Mouse (Mus musculus) embryonic facial prominence, embryonic 15.5 days (tissue): ENCODE results near the gene Trp53i13. TPM values are rescaled to one million over a fixed set of nuclear protein-coding genes. Genes with fewer than 3 reads are reported as not detected.

ENCODE experiments used
- ATAC-seq: fragments of 200-750 bp; cut with Nextera tagmentation; 2 replicates; pipeline ENCODE4 v1.8.0; 2017; ENCODE audit warnings: low read depth, moderate TSS enrichment; ENCODE audit not compliant: insufficient number of reproducible peaks, low FRiP score, low TSS enrichment
- H3K27ac ChIP-seq: fragments of 300-500 bp; sonication (generic); replicated peaks from 2 replicates; pipeline ENCODE4 v1.5.1; 2015; ENCODE audit warnings: mild to moderate bottlenecking, inconsistent platforms
- H3K27me3 ChIP-seq: fragments of 300-500 bp; sonication (generic); 2 replicates; pipeline ENCODE4 v1.6.1; 2015; ENCODE audit warnings: inconsistent platforms
- H3K36me3 ChIP-seq: fragments of 300-500 bp; sonication (generic); 2 replicates; pipeline ENCODE4 v1.6.1; 2015; ENCODE audit warnings: mild to moderate bottlenecking, inconsistent platforms
- H3K4me1 ChIP-seq: fragments of 300-500 bp; sonication (generic); 2 replicates; pipeline ENCODE4 v1.6.1; 2015; ENCODE audit warnings: inconsistent platforms
- H3K4me2 ChIP-seq: fragments of 300-500 bp; sonication (generic); replicated peaks from 2 replicates; pipeline ENCODE4 v1.6.1; 2015; ENCODE audit warnings: mild to moderate bottlenecking, inconsistent platforms
- H3K4me3 ChIP-seq: fragments of 300-500 bp; sonication (generic); replicated peaks from 2 replicates; pipeline ENCODE4 v1.5.1; 2015; ENCODE audit warnings: mild to moderate bottlenecking, inconsistent platforms
- H3K9ac ChIP-seq: fragments of 300-500 bp; sonication (generic); 2 replicates; pipeline ENCODE4 v1.6.1; 2015; ENCODE audit warnings: inconsistent platforms
- H3K9me3 ChIP-seq: fragments of 300-500 bp; sonication (generic); replicated peaks from 2 replicates; pipeline ENCODE4 v1.6.1; 2016; ENCODE audit warnings: inconsistent platforms
- WGBS: fragments of 180-500 bp; shearing (Covaris S2); methylation state at CpG from one replicate; pipeline ENCODE4 v1.1.7; 2015; 5-methylcytosine and 5-hydroxymethylcytosine counted together
- polyA plus RNA-seq: library from polyadenylated mRNA; unstranded; fragments of >200 nt; fragmentation: Nextera tagmentation; extraction: Ambion mirVana; gene quantifications from 2 replicates; pipeline ENCODE4 v1.2.1, GENCODE M21; 2015

Gene Trp53i13
- polyA plus RNA-seq, 1 experiment from 2014 or later = 61.8 TPM

- H3K36me3 ChIP-seq = peaks cover 32% of the 10 kb centered on the region
- no peak overlapping the region for H3K4me3 ChIP-seq
- WGBS = 45% methylated on average over 4 of the region's 4 CpGs
- no peaks in the 10 kb centered on the region for H3K27me3 ChIP-seq
- H3K9ac ChIP-seq = no peak overlapping the region
- H3K4me1 ChIP-seq = peaks cover 65% of the 10 kb centered on the region
- H3K4me2 ChIP-seq = no peak overlapping the region
- H3K9me3 ChIP-seq = no peaks in the 10 kb centered on the region
- peak overlapping the region; percentile 5; the same call in 1 of the 2 replicates for H3K27ac ChIP-seq
- ATAC-seq = no peak
Observed at GRCm38 (mm10) chr11:77497851-77498250, 17.9 kb downstream of the Trp53i13 start.

GRCm38 (mm10) chr11:77497341-77497756 lies 18.4 kb downstream of the Trp53i13 start:
- Histone ChIP-seq H3K9me3 (no peaks in the 10 kb centered on the region), H3K27me3 (no peaks in the 10 kb centered on the region), H3K9ac (no peak overlapping the region), H3K4me2 (no peak overlapping the region), H3K4me1 (peaks cover 68% of the 10 kb centered on the region), H3K36me3 (peaks cover 27% of the 10 kb centered on the region), H3K4me3 (no peak overlapping the region), H3K27ac (peak overlapping the region; percentile 66; the same call in 1 of the 2 replicates)
- ATAC-seq = no peak
- WGBS = 35% methylated on average over 6 of the region's 6 CpGs

DNA sequence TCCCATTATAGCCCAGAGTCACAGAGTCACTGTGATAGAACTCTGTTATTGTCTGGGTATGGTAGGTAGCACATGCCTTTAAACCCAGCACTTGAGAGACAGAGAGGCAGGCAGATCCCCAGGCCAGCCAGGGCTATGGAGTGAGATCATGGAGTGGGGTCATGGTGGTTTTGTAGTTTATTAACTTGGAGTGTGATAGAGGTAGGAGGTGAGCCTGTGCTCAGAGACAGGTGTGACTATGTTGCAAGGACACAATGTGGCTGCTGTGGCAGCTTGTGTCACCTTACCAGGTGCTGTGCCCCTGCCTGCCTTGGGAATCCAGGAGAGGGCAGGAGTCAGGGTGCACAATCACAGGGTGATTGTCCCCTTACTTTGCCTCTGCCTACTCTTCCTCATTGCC lies 20.3 kb downstream of the Trp53i13 start:
- Histone ChIP-seq H3K9ac (no peak overlapping the region), H3K4me2 (no peak overlapping the region), H3K36me3 (peaks cover 16% of the 10 kb centered on the region), H3K9me3 (no peaks in the 10 kb centered on the region), H3K4me3 (no peak overlapping the region), H3K27ac (no peak overlapping the region), H3K4me1 (peaks cover 81% of the 10 kb centered on the region), H3K27me3 (no peaks in the 10 kb centered on the region)
- ATAC-seq = no peak

DNA sequence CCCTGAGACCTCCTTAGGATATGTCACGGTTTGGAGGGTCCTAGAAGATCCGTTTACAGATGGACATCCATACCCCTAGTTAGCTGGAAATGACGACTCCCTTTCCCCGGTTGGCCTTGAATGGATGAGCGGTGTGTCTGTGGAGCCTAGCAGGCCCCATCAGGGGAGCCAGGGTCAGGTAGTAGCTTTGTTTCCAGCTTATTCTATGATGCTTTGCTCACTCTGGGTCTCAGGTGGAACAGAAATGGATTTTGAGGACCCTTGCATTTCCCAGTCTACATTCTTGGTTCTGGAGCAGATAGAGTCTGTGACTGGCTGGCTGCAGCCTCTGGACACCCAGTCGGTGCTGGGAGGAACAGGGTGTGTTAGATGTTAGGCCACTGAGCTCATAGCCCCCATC lies 21.0 kb downstream of the Trp53i13 start:
- Histone ChIP-seq H3K36me3 (peaks cover 9% of the 10 kb centered on the region), H3K9me3 (no peaks in the 10 kb centered on the region), H3K4me3 (peak overlapping the region; percentile 91), H3K9ac (no peak overlapping the region), H3K27me3 (no peaks in the 10 kb centered on the region), H3K27ac (no peak overlapping the region), H3K4me2 (peak overlapping the region; percentile 94), H3K4me1 (peaks cover 80% of the 10 kb centered on the region)
- WGBS = 70% methylated on average over 6 of the region's 6 CpGs
- ATAC-seq = no peak

GRCm38 (mm10) chr11:77494344-77494676 lies 21.5 kb downstream of the Trp53i13 start:
- H3K4me3 ChIP-seq = peak overlapping the region; percentile 91
- H3K9me3 ChIP-seq = no peaks in the 10 kb centered on the region
- peak overlapping the region; percentile 85 for H3K27ac ChIP-seq
- peak overlapping the region; percentile 91 for H3K9ac ChIP-seq
- 23% methylated on average over 4 of the region's 4 CpGs for WGBS
- H3K36me3 ChIP-seq = peaks cover 5% of the 10 kb centered on the region; the same call in 1 of the 2 replicates
- ATAC-seq = no peak
- peaks cover 76% of the 10 kb centered on the region for H3K4me1 ChIP-seq
- H3K4me2 ChIP-seq = peak overlapping the region; percentile 94
- no peaks in the 10 kb centered on the region for H3K27me3 ChIP-seq

DNA sequence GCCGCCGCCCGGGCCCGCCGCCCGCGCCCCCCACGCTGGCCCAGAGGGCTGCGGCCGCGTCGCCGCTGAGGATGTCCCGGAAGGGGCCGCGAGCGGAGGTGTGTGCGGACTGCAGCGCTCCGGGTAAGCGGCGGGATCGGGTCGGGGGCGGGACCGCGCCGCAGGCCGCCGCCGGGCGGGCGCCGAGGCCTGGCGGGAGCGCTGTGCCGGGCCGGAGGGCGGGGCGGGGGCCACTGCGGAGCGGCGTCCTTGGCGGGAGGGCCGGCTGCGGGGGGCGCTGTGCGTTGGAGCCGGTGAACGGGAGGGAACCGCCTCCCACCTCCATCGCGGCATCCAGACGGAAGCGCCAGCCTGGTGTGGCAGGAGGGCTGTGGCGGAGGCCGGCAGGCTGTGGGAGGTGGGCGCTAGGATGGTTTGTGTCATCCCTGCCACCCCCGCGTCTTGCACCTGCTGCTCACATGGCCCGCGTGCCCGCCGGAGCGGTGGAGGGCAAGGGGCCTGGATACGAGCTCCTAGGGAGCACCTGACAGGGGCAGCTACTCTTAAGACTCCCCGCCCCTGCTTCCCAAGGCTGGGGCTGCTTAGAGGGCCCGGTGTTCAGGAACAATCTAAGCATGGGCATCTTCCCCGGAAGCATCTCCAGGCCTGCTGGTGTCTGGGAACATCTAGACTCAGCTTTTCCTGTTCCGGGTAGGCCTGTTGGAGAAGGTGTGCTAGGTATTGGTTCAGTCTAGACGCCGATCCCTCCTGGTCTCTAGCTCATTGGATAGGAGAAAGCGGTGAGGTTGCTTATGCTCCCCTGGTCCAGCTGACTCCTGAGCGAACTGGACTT lies 22.1 kb downstream of the Trp53i13 start, which contains the start of gene Git1:
Gene Git1, plus strand, starts transcription at position 51 of the 832 bp plus-strand sequence.
- peak within 1 kb of the TSS; percentile 94 for H3K4me2 ChIP-seq
- 0 out of 2 replicates have a peak, but pooled peaks cover 2% of the 10 kb centered on the region for H3K36me3 ChIP-seq
- peak within 1 kb of the TSS; percentile 91 for H3K9ac ChIP-seq
- no peaks in the 10 kb centered on the region for H3K27me3 ChIP-seq
- peak within 1 kb of the TSS; percentile 94 for H3K27ac ChIP-seq
- peak within 1 kb of the TSS; percentile 91 for H3K4me3 ChIP-seq
- no peak for ATAC-seq
- WGBS = under 1% methylated on average over 72 of the region's 74 CpGs
- H3K9me3 ChIP-seq = no peaks in the 10 kb centered on the region
- peaks cover 79% of the 10 kb centered on the region for H3K4me1 ChIP-seq

GRCm38 (mm10) chr11:77492911-77493332 lies 22.9 kb downstream of the Trp53i13 start:
- Histone ChIP-seq H3K27me3 (no peaks in the 10 kb centered on the region), H3K36me3 (no peaks in the 10 kb centered on the region)
- under 1% methylated on average over 32 of the region's 32 CpGs for WGBS

DNA sequence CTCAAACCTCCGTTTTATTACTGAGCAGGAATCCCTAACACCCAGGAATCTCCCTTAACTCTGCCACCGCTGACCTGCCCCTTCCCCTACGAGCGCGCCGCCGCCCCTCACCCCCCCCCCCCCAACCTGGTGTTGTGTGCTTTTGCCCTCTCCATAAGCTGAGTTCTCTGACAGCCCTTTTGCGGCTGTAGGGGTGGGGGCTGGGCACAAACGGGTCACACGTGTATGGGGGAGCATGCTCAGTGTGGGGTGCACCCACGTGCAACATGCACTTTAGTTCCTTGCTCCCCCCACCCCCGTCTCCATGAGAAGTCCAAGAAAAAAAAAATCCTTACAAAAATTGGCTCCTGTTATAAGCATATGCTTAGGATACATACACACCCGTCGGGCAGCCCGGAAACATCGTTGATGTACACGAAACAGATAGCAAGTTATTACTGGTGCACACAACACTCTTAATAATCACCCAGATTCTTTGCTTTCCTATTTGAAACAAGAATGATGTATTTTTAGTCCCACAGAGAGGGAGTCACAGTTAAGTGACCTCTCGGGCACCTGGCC lies 23.4 kb downstream of the Trp53i13 start:
- peak overlapping the region; percentile 94 for H3K27ac ChIP-seq
- peak overlapping the region; percentile 94 for H3K4me2 ChIP-seq
- peak overlapping the region; percentile 91 for H3K4me3 ChIP-seq
- no peaks in the 10 kb centered on the region for H3K9me3 ChIP-seq
- H3K27me3 ChIP-seq = no peaks in the 10 kb centered on the region
- peaks cover 78% of the 10 kb centered on the region for H3K4me1 ChIP-seq
- no peak for ATAC-seq
- whole genome bisulfite sequencing = 1% methylated on average over 18 of the region's 18 CpGs
- H3K36me3 ChIP-seq = no peaks in the 10 kb centered on the region
- peak overlapping the region; percentile 91; the same call in 1 of the 2 replicates for H3K9ac ChIP-seq

More at GRCm38 (mm10) chr11:77492911-77493332, 22.9 kb downstream of the Trp53i13 start:
- Histone ChIP-seq H3K4me1 (peaks cover 79% of the 10 kb centered on the region), H3K9me3 (no peaks in the 10 kb centered on the region), H3K9ac (peak overlapping the region; percentile 91), H3K4me3 (peak overlapping the region; percentile 91), H3K27ac (peak overlapping the region; percentile 94), H3K4me2 (peak overlapping the region; percentile 94)
- ATAC-seq = peak; percentile 74

DNA sequence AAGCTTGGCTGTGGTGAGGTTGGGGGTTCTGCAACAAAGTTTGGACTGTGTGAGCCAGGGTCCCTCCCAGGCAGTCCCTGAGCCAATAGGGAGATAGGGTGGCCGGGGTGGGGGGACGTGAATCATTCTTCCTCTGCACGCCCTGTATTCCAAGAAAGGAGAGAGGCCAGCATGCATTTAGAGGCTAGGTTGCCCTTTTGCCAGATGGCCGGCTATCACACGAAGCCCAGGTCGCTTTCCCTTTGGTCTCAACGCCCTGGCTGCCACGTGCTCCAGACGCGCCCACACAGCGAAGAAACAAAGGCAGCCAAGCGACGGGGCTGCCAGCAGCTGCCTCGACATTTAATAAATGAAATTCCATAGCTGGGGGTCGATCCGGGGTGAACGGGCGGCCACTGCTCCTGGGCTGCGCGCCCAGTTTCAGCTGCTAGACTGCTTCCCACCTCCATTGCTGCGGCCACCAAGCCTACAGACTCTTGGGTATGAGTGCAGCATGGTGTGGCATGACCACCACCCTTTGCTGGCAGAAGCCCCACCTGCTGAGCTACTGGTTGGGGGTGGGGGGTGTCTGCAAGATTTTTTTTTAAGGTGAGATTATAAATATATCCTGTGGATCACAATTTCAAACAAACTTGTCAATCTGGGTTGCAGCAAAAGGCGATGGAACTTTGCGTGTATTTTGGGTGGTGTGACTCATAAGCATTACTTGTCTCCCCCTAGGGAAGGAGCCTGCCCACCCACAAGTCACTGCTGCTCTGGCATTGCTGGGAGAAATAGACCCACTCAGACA lies 24.1 kb downstream of the Trp53i13 start:
- Histone ChIP-seq H3K27me3 (no peaks in the 10 kb centered on the region), H3K9me3 (no peaks in the 10 kb centered on the region), H3K4me2 (peak overlapping the region; percentile 94), H3K9ac (peak overlapping the region; percentile 37), H3K4me3 (peak overlapping the region; percentile 91), H3K4me1 (peaks cover 79% of the 10 kb centered on the region), H3K27ac (peak overlapping the region; percentile 94), H3K36me3 (no peaks in the 10 kb centered on the region)
- WGBS = 0% methylated on average over 23 of the region's 23 CpGs
- peak; percentile 78 for ATAC-seq

DNA sequence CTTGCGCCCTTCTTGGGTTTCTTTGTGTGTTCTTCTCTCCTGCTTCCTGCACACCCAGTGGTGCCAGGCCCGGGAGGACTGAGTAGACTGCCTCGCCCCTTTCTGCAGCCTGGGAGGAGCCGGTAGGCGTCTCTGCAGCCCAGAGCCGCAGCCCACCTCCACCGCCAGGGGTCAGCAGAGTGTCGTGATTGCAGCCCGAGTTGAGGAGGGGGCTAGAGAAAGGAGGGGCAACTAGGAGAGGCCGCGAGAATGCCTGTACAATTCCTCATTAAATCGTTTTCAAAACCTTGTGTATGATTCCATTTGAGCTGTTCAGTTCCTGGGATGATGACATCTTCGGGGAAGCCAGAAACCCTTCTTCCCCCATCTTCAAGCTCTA lies 24.7 kb downstream of the Trp53i13 start:
- H3K9me3 ChIP-seq = no peaks in the 10 kb centered on the region
- peak overlapping the region; percentile 94 for H3K27ac ChIP-seq
- no peaks in the 10 kb centered on the region for H3K36me3 ChIP-seq
- peak; percentile 84 for ATAC-seq
- H3K4me2 ChIP-seq = peak overlapping the region; percentile 94
- peak overlapping the region; percentile 37; the same call in 1 of the 2 replicates for H3K9ac ChIP-seq
- peak overlapping the region; percentile 91 for H3K4me3 ChIP-seq
- H3K4me1 ChIP-seq = peaks cover 82% of the 10 kb centered on the region
- H3K27me3 ChIP-seq = no peaks in the 10 kb centered on the region
- under 1% methylated on average over 13 of the region's 13 CpGs for WGBS

DNA sequence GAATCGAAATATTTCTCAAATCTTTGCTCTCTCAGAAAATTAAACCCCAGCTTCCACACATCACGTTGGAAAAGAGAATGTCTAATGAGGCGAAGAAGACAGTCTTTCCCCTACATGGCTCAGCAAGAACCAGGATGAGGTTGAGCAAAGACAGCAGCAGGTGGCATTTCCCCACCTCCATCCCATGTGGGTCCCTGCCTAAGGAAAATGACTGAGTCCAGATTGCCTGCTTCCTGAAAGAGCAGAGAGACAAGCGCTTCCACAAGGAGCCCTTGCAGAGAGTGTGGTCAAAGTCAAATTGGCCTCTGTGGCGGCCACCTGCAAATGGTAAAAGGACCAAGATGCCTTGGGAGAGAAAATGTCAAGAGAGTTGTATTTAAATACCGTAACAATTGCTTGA lies 25.3 kb downstream of the Trp53i13 start:
- no peaks in the 10 kb centered on the region for H3K36me3 ChIP-seq
- no peaks in the 10 kb centered on the region for H3K9me3 ChIP-seq

More for the DNA sequence above, 25.3 kb downstream of the Trp53i13 start:
- no peak for ATAC-seq
- H3K9ac ChIP-seq = no peak overlapping the region
- 61% methylated on average over 6 of the region's 6 CpGs for WGBS
- H3K4me2 ChIP-seq = peak overlapping the region; percentile 94
- H3K4me1 ChIP-seq = peaks cover 83% of the 10 kb centered on the region
- H3K4me3 ChIP-seq = peak overlapping the region; percentile 86
- H3K27ac ChIP-seq = peak overlapping the region; percentile 94
- no peaks in the 10 kb centered on the region for H3K27me3 ChIP-seq
